Mouse (Mus musculus) embryonic facial prominence, embryonic 15.5 days (tissue): ENCODE results near the gene Sf1. TPM values are rescaled to one million over a fixed set of nuclear protein-coding genes. Genes with fewer than 3 reads are reported as not detected.
A peak's percentile ranks its signal among the peaks of the same experiment; 100 is the strongest.

Experiments used
- ATAC-seq: fragments of 200-750 bp; cut with Nextera tagmentation; 2 replicates; pipeline ENCODE4 v1.8.0; 2017; ENCODE audit warnings: low read depth, moderate TSS enrichment; ENCODE audit not compliant: insufficient number of reproducible peaks, low FRiP score, low TSS enrichment
- H3K27ac ChIP-seq: fragments of 300-500 bp; sonication (generic); replicated peaks from 2 replicates; pipeline ENCODE4 v1.5.1; 2015; ENCODE audit warnings: mild to moderate bottlenecking, inconsistent platforms
- H3K27me3 ChIP-seq: fragments of 300-500 bp; sonication (generic); 2 replicates; pipeline ENCODE4 v1.6.1; 2015; ENCODE audit warnings: inconsistent platforms
- H3K36me3 ChIP-seq: fragments of 300-500 bp; sonication (generic); 2 replicates; pipeline ENCODE4 v1.6.1; 2015; ENCODE audit warnings: mild to moderate bottlenecking, inconsistent platforms
- H3K4me1 ChIP-seq: fragments of 300-500 bp; sonication (generic); 2 replicates; pipeline ENCODE4 v1.6.1; 2015; ENCODE audit warnings: inconsistent platforms
- H3K4me2 ChIP-seq: fragments of 300-500 bp; sonication (generic); replicated peaks from 2 replicates; pipeline ENCODE4 v1.6.1; 2015; ENCODE audit warnings: mild to moderate bottlenecking, inconsistent platforms
- H3K4me3 ChIP-seq: fragments of 300-500 bp; sonication (generic); replicated peaks from 2 replicates; pipeline ENCODE4 v1.5.1; 2015; ENCODE audit warnings: mild to moderate bottlenecking, inconsistent platforms
- H3K9ac ChIP-seq: fragments of 300-500 bp; sonication (generic); 2 replicates; pipeline ENCODE4 v1.6.1; 2015; ENCODE audit warnings: inconsistent platforms
- H3K9me3 ChIP-seq: fragments of 300-500 bp; sonication (generic); replicated peaks from 2 replicates; pipeline ENCODE4 v1.6.1; 2016; ENCODE audit warnings: inconsistent platforms
- WGBS: fragments of 180-500 bp; shearing (Covaris S2); methylation state at CpG from one replicate; pipeline ENCODE4 v1.1.7; 2015; 5-methylcytosine and 5-hydroxymethylcytosine counted together
- microRNA-seq: library from miRNA; unstranded; fragments of <30 nt; microRNA quantifications from one replicate; pipeline ENCODE4, GENCODE M21; 2016; ENCODE audit warnings: borderline number of aligned reads
- polyA plus RNA-seq: library from polyadenylated mRNA; unstranded; fragments of >200 nt; fragmentation: Nextera tagmentation; extraction: Ambion mirVana; gene quantifications from 2 replicates; pipeline ENCODE4 v1.2.1, GENCODE M21; 2015

Sf1 gene
- polyA plus RNA-seq, 1 experiment from 2014 or later, result 145 TPM

- Histone ChIP-seq H3K27me3 (peaks cover 98% of the 10 kb centered on the region), H3K9me3 (no peaks in the 10 kb centered on the region), H3K36me3 (no peaks in the 10 kb centered on the region), H3K4me1 (peaks cover 16% of the 10 kb centered on the region), H3K4me2 (no peak overlapping the region), H3K27ac (no peak overlapping the region), H3K4me3 (no peak overlapping the region), H3K9ac (no peak overlapping the region)
- WGBS, result 79% methylated on average over 16 of the region's 16 CpGs
- no peak for ATAC-seq
Observed at GRCm38 (mm10) chr19:6423241-6423640, 59.8 kb downstream of the Sf1 start.

GRCm38 (mm10) chr19:6424137-6424881 is 60.8 kb downstream of the Sf1 start:
- ATAC-seq, result no peak
- H3K36me3 ChIP-seq, result no peaks in the 10 kb centered on the region
- no peak overlapping the region for H3K4me3 ChIP-seq
- no peak overlapping the region for H3K27ac ChIP-seq
- WGBS, result 62% methylated on average over 8 of the region's 8 CpGs
- no peak overlapping the region for H3K4me2 ChIP-seq
- H3K4me1 ChIP-seq, result peaks cover 17% of the 10 kb centered on the region
- H3K27me3 ChIP-seq, result peaks cover 98% of the 10 kb centered on the region
- no peak overlapping the region for H3K9ac ChIP-seq
- H3K9me3 ChIP-seq, result no peaks in the 10 kb centered on the region

- H3K36me3 ChIP-seq, result no peaks in the 10 kb centered on the region
- no peak overlapping the region for H3K4me2 ChIP-seq
- H3K9ac ChIP-seq, result no peak overlapping the region
- no peak overlapping the region for H3K4me3 ChIP-seq
- no peak for ATAC-seq
- WGBS, result 54% methylated on average over 5 of the region's 5 CpGs
- no peaks in the 10 kb centered on the region for H3K9me3 ChIP-seq
- peaks cover 17% of the 10 kb centered on the region for H3K4me1 ChIP-seq
- no peak overlapping the region for H3K27ac ChIP-seq
- H3K27me3 ChIP-seq, result peaks cover 98% of the 10 kb centered on the region
Observed at GRCm38 (mm10) chr19:6425595-6425994, 62.1 kb downstream of the Sf1 start.

GRCm38 (mm10) chr19:6426703-6427500 is 63.4 kb downstream of the Sf1 start:
- peaks cover 17% of the 10 kb centered on the region for H3K4me1 ChIP-seq
- ATAC-seq, result no peak
- no peaks in the 10 kb centered on the region for H3K36me3 ChIP-seq
- H3K9ac ChIP-seq, result no peak overlapping the region
- no peak overlapping the region for H3K27ac ChIP-seq
- no peaks in the 10 kb centered on the region for H3K9me3 ChIP-seq
- H3K27me3 ChIP-seq, result peaks cover 94% of the 10 kb centered on the region
- H3K4me3 ChIP-seq, result 0 out of 2 replicates have a peak overlapping the region, but pooled peaks have one; percentile 38
- WGBS, result 20% methylated on average over 13 of the region's 13 CpGs
- no peak overlapping the region for H3K4me2 ChIP-seq

Small RNA genes lying within 50 kb of the gene (microRNA-seq; reads per million reads assigned to microRNA genes)
- gene Mir6989, result not detected

Other genes with a start within 250 kb of the Sf1 start
- gene Sac3d1, start 245.0 kb upstream of the Sf1 start, polyA plus RNA-seq, result 48.4 and 48.6 TPM in 2 replicates
- 37.9 and 38.5 TPM in 2 replicates for gene Snx15, start 235.4 kb upstream of the Sf1 start, polyA plus RNA-seq
- 0.19 and 0.39 TPM in 2 replicates for gene Batf2, start 222.7 kb upstream of the Sf1 start, polyA plus RNA-seq
- 98.5 and 100 TPM in 2 replicates for gene Arl2, start 222.1 kb upstream of the Sf1 start, polyA plus RNA-seq
- gene Majin, start 179.3 kb upstream of the Sf1 start, polyA plus RNA-seq, result 0.11 and 0.13 TPM in 2 replicates
- 2.5 and 3.3 TPM in 2 replicates for gene Gpha2, start 137.3 kb upstream of the Sf1 start, polyA plus RNA-seq
- 39.2 and 39.7 TPM in 2 replicates for gene Ppp2r5b, start 127.8 kb upstream of the Sf1 start, polyA plus RNA-seq
- 10.3 and 11.0 TPM in 2 replicates for gene Atg2a, start 122.0 kb upstream of the Sf1 start, polyA plus RNA-seq
- 77.2 and 83.5 TPM in 2 replicates for gene Ehd1, start 87.0 kb upstream of the Sf1 start, polyA plus RNA-seq
- 1.5 and 2.5 TPM in 2 replicates for gene Cdc42bpg, start 57.2 kb upstream of the Sf1 start, polyA plus RNA-seq
- 82.1 and 91.7 TPM in 2 replicates for gene Men1, start 28.7 kb upstream of the Sf1 start, polyA plus RNA-seq
- 15.6 and 16.7 TPM in 2 replicates for gene Map4k2, start 22.6 kb upstream of the Sf1 start, polyA plus RNA-seq
- 35.6 and 38.9 TPM in 2 replicates for gene Pygm, start 20.7 kb downstream of the Sf1 start, polyA plus RNA-seq
- 39.9 and 45.0 TPM in 2 replicates for gene Rasgrp2, start 35.6 kb downstream of the Sf1 start, polyA plus RNA-seq
- 1.7 and 1.8 TPM in 2 replicates for gene Nrxn2, start 55.0 kb downstream of the Sf1 start, polyA plus RNA-seq
- not detected in 2 replicates for gene Slc22a12, start 179.3 kb downstream of the Sf1 start, polyA plus RNA-seq